Mouse (Mus musculus) CH12.LX (cell line): ENCODE measurements around the gene H2-Eb1. TPM values are rescaled to one million over a fixed set of nuclear protein-coding genes. Genes with fewer than 3 reads are reported as not detected.

Source experiments
- DNase-seq: peaks from one replicate; pipeline ENCODE4 v3.0.0-alpha.2; 2013; ENCODE audit errors: extremely low read depth
- H3K27ac ChIP-seq: 2 replicates; pipeline ENCODE4 v1.5.1; 2012; ENCODE audit warnings: low read depth, mild to moderate bottlenecking, control low read depth, moderate library complexity; ENCODE audit not compliant: insufficient read depth
- H3K27me3 ChIP-seq: replicated peaks from 2 replicates; pipeline ENCODE3; 2012; ENCODE audit warnings: inconsistent platforms
- H3K36me3 ChIP-seq, 2 experiments: replicated peaks in 1 of 2; 2 replicates each; pipeline versions ENCODE3 to v1.6.1; 2012; ENCODE audit warnings: inconsistent platforms in 1 of 2, low read length in 1 of 2, mild to moderate bottlenecking in 1 of 2, mixed read lengths in 1 of 2, moderate library complexity in 1 of 2; ENCODE audit not compliant: control insufficient read depth in 1 of 2, insufficient read depth in 1 of 2
- H3K4me1 ChIP-seq, 2 experiments: 2 replicates each; pipeline ENCODE4 v1.6.1; 2012; ENCODE audit warnings: inconsistent platforms in 1 of 2, moderate library complexity in 1 of 2; ENCODE audit not compliant: insufficient read depth in 2 of 2, control insufficient read depth in 1 of 2
- H3K4me2 ChIP-seq: 2 replicates; pipeline ENCODE4 v1.6.1; 2012; ENCODE audit warnings: low read depth, mild to moderate bottlenecking, control low read depth; ENCODE audit not compliant: poor library complexity, insufficient read depth, severe bottlenecking
- H3K4me3 ChIP-seq, 3 experiments: fragments of 150-350 bp in 1 of 3; sonication (generic) in 1 of 3; replicated peaks in 1 of 3; 2 replicates each; pipeline versions ENCODE3 to v1.5.1; 2011 to 2012; ENCODE audit warnings: low read depth in 2 of 3, low read length in 2 of 3, mild to moderate bottlenecking in 2 of 3, moderate library complexity in 2 of 3, control low read depth in 1 of 3, improper control_type of control experiment in 1 of 3, inconsistent platforms in 1 of 3, mixed read lengths in 1 of 3; ENCODE audit not compliant: poor library complexity in 1 of 3
- H3K79me2 ChIP-seq: replicated peaks from 2 replicates; pipeline ENCODE4 v1.6.1; 2012; ENCODE audit warnings: mild to moderate bottlenecking, moderate library complexity; ENCODE audit not compliant: control insufficient read depth, poor library complexity, insufficient read depth, severe bottlenecking; ENCODE audit errors: extremely low read depth
- H3K9ac ChIP-seq: 2 replicates; pipeline ENCODE4 v1.6.1; 2012; ENCODE audit warnings: low read depth, mild to moderate bottlenecking, control low read depth, moderate library complexity; ENCODE audit not compliant: insufficient read depth
- H3K9me3 ChIP-seq: replicated peaks from 2 replicates; pipeline ENCODE3; 2012; ENCODE audit warnings: low read length, inconsistent platforms, mixed read lengths
- CHD2 ChIP-seq: IDR thresholded peaks from 2 replicates; pipeline ENCODE4 v1.6.1; 2011; ENCODE audit warnings: low read length, improper control_type of control experiment
- E2F4 ChIP-seq: IDR thresholded peaks from 2 replicates; pipeline ENCODE4 v1.6.1; 2011; ENCODE audit warnings: low read depth, low read length, improper control_type of control experiment; ENCODE audit not compliant: insufficient replicate concordance
- ELF1 ChIP-seq: IDR thresholded peaks from 2 replicates; pipeline ENCODE4 v1.6.1; 2014; ENCODE audit warnings: low read depth, mild to moderate bottlenecking, inconsistent platforms, low read length, improper control_type of control experiment
- EP300 ChIP-seq: IDR thresholded peaks from 2 replicates; pipeline ENCODE4 v1.6.1; 2011; ENCODE audit warnings: low read length, improper control_type of control experiment
- GABPA ChIP-seq: IDR thresholded peaks from 2 replicates; pipeline ENCODE4 v1.6.1; 2012; ENCODE audit warnings: low read depth, low read length, improper control_type of control experiment, inconsistent platforms; ENCODE audit not compliant: insufficient replicate concordance
- HCFC1 ChIP-seq: IDR thresholded peaks from 2 replicates; pipeline ENCODE4 v1.6.1; 2012; ENCODE audit warnings: low read depth, mild to moderate bottlenecking, inconsistent platforms, low read length, improper control_type of control experiment
- MAFK ChIP-seq: IDR thresholded peaks from 2 replicates; pipeline ENCODE4 v1.6.1; 2011; ENCODE audit warnings: low read length, improper control_type of control experiment; ENCODE audit not compliant: insufficient replicate concordance
- MAZ ChIP-seq: IDR thresholded peaks from 2 replicates; pipeline ENCODE4 v1.6.1; 2012; ENCODE audit warnings: low read depth, mild to moderate bottlenecking, inconsistent platforms, low read length, improper control_type of control experiment, moderate library complexity
- MEF2A ChIP-seq: IDR thresholded peaks from 2 replicates; pipeline ENCODE4 v1.6.1; 2014; ENCODE audit warnings: low read depth, mild to moderate bottlenecking, inconsistent platforms, low read length, improper control_type of control experiment, borderline replicate concordance
- MXI1 ChIP-seq: IDR thresholded peaks from 2 replicates; pipeline ENCODE4 v1.6.1; 2011; ENCODE audit warnings: mild to moderate bottlenecking, low read depth, low read length, improper control_type of control experiment
- POLR2A ChIP-seq: IDR thresholded peaks from 2 replicates; pipeline ENCODE4 v1.6.1; 2011; ENCODE audit warnings: low read depth, mild to moderate bottlenecking, improper control_type of control experiment, low read length
- RAD21 ChIP-seq: IDR thresholded peaks from 2 replicates; pipeline ENCODE4 v1.6.1; 2011; ENCODE audit warnings: low read depth, mild to moderate bottlenecking, low read length, improper control_type of control experiment, moderate library complexity
- SIN3A ChIP-seq: IDR thresholded peaks from 2 replicates; pipeline ENCODE4 v1.6.1; 2012; ENCODE audit warnings: low read length, improper control_type of control experiment, inconsistent platforms
- SMC3 ChIP-seq: IDR thresholded peaks from 2 replicates; pipeline ENCODE4 v1.6.1; 2011; ENCODE audit warnings: low read depth, low read length, improper control_type of control experiment
- ZKSCAN1 ChIP-seq: IDR thresholded peaks from 2 replicates; pipeline ENCODE4 v1.6.1; 2012; ENCODE audit warnings: low read depth, inconsistent platforms, low read length, improper control_type of control experiment, borderline replicate concordance
- ZMIZ1 ChIP-seq: IDR thresholded peaks from 2 replicates; pipeline ENCODE4 v1.6.1; 2012; ENCODE audit warnings: low read depth, mild to moderate bottlenecking, inconsistent platforms, low read length, improper control_type of control experiment
- dilution Hi-C: fragments of 300-500 bp; cut with MboI; formaldehyde crosslinking; loops from 2 replicates; pipeline ENCODE4 v1.14.3; 2020; ENCODE audit warnings: low sequenced_read_pairs; ENCODE audit not compliant: extremely low pct_unique_long_range_greater_than_20kb, extremely low pct_ligation_motif_present
- in situ Hi-C: fragments of 300-500 bp; cut with MboI; formaldehyde crosslinking; loops from 3 replicates; pipeline ENCODE4 v1.14.3; 2019; ENCODE audit warnings: low sequenced_read_pairs, low pct_ligation_motif_present, low pct_unique_long_range_greater_than_20kb, mixed read lengths
- polyA plus RNA-seq: library from polyadenylated mRNA; unstranded; fragments of >175 nt; gene quantifications from 2 replicates; pipeline ENCODE4 v1.2.1, GENCODE M21; 2012; ENCODE audit warnings: low read depth; ENCODE audit not compliant: insufficient read length
- total RNA-seq, 2 experiments: library from RNA; depleted of rRNA; stranded (reverse); fragments of 300-350 nt in 1 of 2; fragments of >200 nt in 1 of 2; gene quantifications; 2 replicates each; pipeline ENCODE4 v1.2.3; 2012 to 2014

H2-Eb1 gene
- total and polyA plus RNA-seq, 3 experiments = 511 to 898 (median 629) TPM

GRCm38 (mm10) chr17:34365031-34365430, 59.4 kb downstream of the H2-Eb1 start:
- Histone ChIP-seq H3K27me3 (no peaks in the 10 kb centered on the region), H3K79me2 (no peaks in the 10 kb centered on the region), H3K4me2 (no peak overlapping the region), H3K4me3 (no peak overlapping the region), H3K27ac (no peak overlapping the region), H3K36me3 (peaks cover 0 to 4% of the 10 kb centered on the region in 2 experiments), H3K4me1 (peaks cover 13 to 46% of the 10 kb centered on the region in 2 experiments), H3K9me3 (no peaks in the 10 kb centered on the region), H3K9ac (no peak overlapping the region)
- in situ Hi-C loops (no loop called here), dilution Hi-C loops (no loop called here)
- TF ChIP-seq MXI1 (no peak), MAZ (no peak), EP300 (no peak), MEF2A (no peak), RAD21 (no peak), MAFK (no peak), POLR2A (no peak), HCFC1 (no peak), SMC3 (no peak), ZMIZ1 (no peak), SIN3A (no peak), CHD2 (no peak), E2F4 (no peak), ELF1 (no peak), GABPA (no peak), ZKSCAN1 (no peak)
- no peak for DNase-seq

Other genes starting within 250 kb of the H2-Eb1 start
- 16.1 and 21.5 TPM in 2 replicates for gene H2-Oa, start 213.5 kb upstream of the H2-Eb1 start, total RNA-seq (2012; rRNA removed)
- 32.8 and 42.7 TPM in 2 replicates for gene H2-Oa, start 213.5 kb upstream of the H2-Eb1 start, total RNA-seq (2014; rRNA removed)
- gene H2-Oa, start 213.5 kb upstream of the H2-Eb1 start, polyA plus RNA-seq = 30.5 and 40.4 TPM in 2 replicates
- gene H2-DMa, start 186.3 kb upstream of the H2-Eb1 start, total RNA-seq (2012; rRNA removed) = 67.7 and 77.4 TPM in 2 replicates
- 114 and 119 TPM in 2 replicates for gene H2-DMa, start 186.3 kb upstream of the H2-Eb1 start, total RNA-seq (2014; rRNA removed)
- 82.5 and 112 TPM in 2 replicates for gene H2-DMa, start 186.3 kb upstream of the H2-Eb1 start, polyA plus RNA-seq
- gene Brd2, start 183.2 kb upstream of the H2-Eb1 start, total RNA-seq (2012; rRNA removed) = 101 and 125 TPM in 2 replicates
- gene Brd2, start 183.2 kb upstream of the H2-Eb1 start, total RNA-seq (2014; rRNA removed) = 137 and 141 TPM in 2 replicates
- gene Brd2, start 183.2 kb upstream of the H2-Eb1 start, polyA plus RNA-seq = 247 and 252 TPM in 2 replicates
- 107 and 135 TPM in 2 replicates for gene H2-DMb2, start 162.6 kb upstream of the H2-Eb1 start, total RNA-seq (2012; rRNA removed)
- 173 and 199 TPM in 2 replicates for gene H2-DMb2, start 162.6 kb upstream of the H2-Eb1 start, total RNA-seq (2014; rRNA removed)
- 161 and 175 TPM in 2 replicates for gene H2-DMb2, start 162.6 kb upstream of the H2-Eb1 start, polyA plus RNA-seq
- 60.7 and 67.0 TPM in 2 replicates for gene H2-DMb1, start 152.8 kb upstream of the H2-Eb1 start, total RNA-seq (2012; rRNA removed)
- gene H2-DMb1, start 152.8 kb upstream of the H2-Eb1 start, total RNA-seq (2014; rRNA removed) = 77.4 and 102 TPM in 2 replicates
- 147 and 149 TPM in 2 replicates for gene H2-DMb1, start 152.8 kb upstream of the H2-Eb1 start, polyA plus RNA-seq
- gene Tap1, start 118.3 kb upstream of the H2-Eb1 start, total RNA-seq (2012; rRNA removed) = 164 and 184 TPM in 2 replicates
- 90.1 and 102 TPM in 2 replicates for gene Tap1, start 118.3 kb upstream of the H2-Eb1 start, total RNA-seq (2014; rRNA removed)
- gene Tap1, start 118.3 kb upstream of the H2-Eb1 start, polyA plus RNA-seq = 157 and 161 TPM in 2 replicates
- 435 and 547 TPM in 2 replicates for gene Psmb9, start 118.1 kb upstream of the H2-Eb1 start, total RNA-seq (2012; rRNA removed)
- gene Psmb9, start 118.1 kb upstream of the H2-Eb1 start, total RNA-seq (2014; rRNA removed) = 156 and 159 TPM in 2 replicates
- gene Psmb9, start 118.1 kb upstream of the H2-Eb1 start, polyA plus RNA-seq = 192 and 196 TPM in 2 replicates
- gene Psmb8, start 108.1 kb upstream of the H2-Eb1 start, total RNA-seq (2012; rRNA removed) = 989 and 1,092 TPM in 2 replicates
- 846 and 857 TPM in 2 replicates for gene Psmb8, start 108.1 kb upstream of the H2-Eb1 start, total RNA-seq (2014; rRNA removed)
- 652 and 654 TPM in 2 replicates for gene Psmb8, start 108.1 kb upstream of the H2-Eb1 start, polyA plus RNA-seq
- 110 and 116 TPM in 2 replicates for gene Tap2, start 102.3 kb upstream of the H2-Eb1 start, total RNA-seq (2012; rRNA removed)
- 54.8 and 62.2 TPM in 2 replicates for gene Tap2, start 102.3 kb upstream of the H2-Eb1 start, total RNA-seq (2014; rRNA removed)
- 121 and 124 TPM in 2 replicates for gene Tap2, start 102.3 kb upstream of the H2-Eb1 start, polyA plus RNA-seq
- 8.4 and 13.7 TPM in 2 replicates for gene H2-Ob, start 67.0 kb upstream of the H2-Eb1 start, total RNA-seq (2012; rRNA removed)
- 31.9 and 39.7 TPM in 2 replicates for gene H2-Ob, start 67.0 kb upstream of the H2-Eb1 start, total RNA-seq (2014; rRNA removed)
- 19.9 and 27.2 TPM in 2 replicates for gene H2-Ob, start 67.0 kb upstream of the H2-Eb1 start, polyA plus RNA-seq
- gene H2-Ab1, start 48.2 kb upstream of the H2-Eb1 start, total RNA-seq (2012; rRNA removed) = 114 and 158 TPM in 2 replicates
- 105 and 119 TPM in 2 replicates for gene H2-Ab1, start 48.2 kb upstream of the H2-Eb1 start, total RNA-seq (2014; rRNA removed)
- 634 and 699 TPM in 2 replicates for gene H2-Ab1, start 48.2 kb upstream of the H2-Eb1 start, polyA plus RNA-seq
- 385 and 450 TPM in 2 replicates for gene H2-Aa, start 18.0 kb upstream of the H2-Eb1 start, total RNA-seq (2012; rRNA removed)
- 481 and 488 TPM in 2 replicates for gene H2-Aa, start 18.0 kb upstream of the H2-Eb1 start, total RNA-seq (2014; rRNA removed)
- 930 and 958 TPM in 2 replicates for gene H2-Aa, start 18.0 kb upstream of the H2-Eb1 start, polyA plus RNA-seq
- gene H2-Eb2, start 19.8 kb downstream of the H2-Eb1 start, total RNA-seq (2012; rRNA removed) = 5.8 and 6.8 TPM in 2 replicates
- gene H2-Eb2, start 19.8 kb downstream of the H2-Eb1 start, total RNA-seq (2014; rRNA removed) = 10.9 and 12.2 TPM in 2 replicates
- 10.2 and 11.4 TPM in 2 replicates for gene H2-Eb2, start 19.8 kb downstream of the H2-Eb1 start, polyA plus RNA-seq
- gene Btnl2, start 49.0 kb downstream of the H2-Eb1 start, total RNA-seq (2012; rRNA removed) = 1.1 and 1.2 TPM in 2 replicates
- gene Btnl2, start 49.0 kb downstream of the H2-Eb1 start, total RNA-seq (2014; rRNA removed) = 1.9 and 2.0 TPM in 2 replicates
- gene Btnl2, start 49.0 kb downstream of the H2-Eb1 start, polyA plus RNA-seq = 4.8 and 5.6 TPM in 2 replicates
- 0.08 TPM in 1 of 2 replicates, not detected in the other for gene Btnl1, start 71.3 kb downstream of the H2-Eb1 start, total RNA-seq (2012; rRNA removed)
- gene Btnl1, start 71.3 kb downstream of the H2-Eb1 start, total RNA-seq (2014; rRNA removed) = 0.14 TPM in 1 of 2 replicates, not detected in the other
- 0.11 TPM in 1 of 2 replicates, not detected in the other for gene Btnl1, start 71.3 kb downstream of the H2-Eb1 start, polyA plus RNA-seq
- not detected in 2 replicates for gene BC051142, start 93.0 kb downstream of the H2-Eb1 start, total RNA-seq (2012; rRNA removed)
- 0.28 TPM in 1 of 2 replicates, not detected in the other for gene BC051142, start 93.0 kb downstream of the H2-Eb1 start, total RNA-seq (2014; rRNA removed)
- 0.83 and 1.0 TPM in 2 replicates for gene BC051142, start 93.0 kb downstream of the H2-Eb1 start, polyA plus RNA-seq
- gene Btnl4, start 171.5 kb downstream of the H2-Eb1 start, total RNA-seq (2012; rRNA removed) = not detected in 2 replicates
- gene Btnl4, start 171.5 kb downstream of the H2-Eb1 start, total RNA-seq (2014; rRNA removed) = not detected in 2 replicates
- gene Btnl4, start 171.5 kb downstream of the H2-Eb1 start, polyA plus RNA-seq = not detected in 2 replicates
- gene Btnl6, start 211.5 kb downstream of the H2-Eb1 start, total RNA-seq (2012; rRNA removed) = not detected in 2 replicates
- gene Btnl6, start 211.5 kb downstream of the H2-Eb1 start, total RNA-seq (2014; rRNA removed) = not detected in 2 replicates
- gene Btnl6, start 211.5 kb downstream of the H2-Eb1 start, polyA plus RNA-seq = not detected in 2 replicates